Mouse (Mus musculus) midbrain, embryonic 11.5 days (tissue): ENCODE measurements around the gene Anp32e. TPM values are rescaled to one million over a fixed set of nuclear protein-coding genes. Genes with fewer than 3 reads are reported as not detected.

Source experiments
- ATAC-seq: fragments of 200-750 bp; cut with Nextera tagmentation; 2 replicates; pipeline ENCODE4 v1.8.0; 2017; ENCODE audit warnings: moderate TSS enrichment, moderate library complexity; ENCODE audit not compliant: low FRiP score
- DNase-seq: peaks from one replicate; pipeline ENCODE4 v3.0.0; 2015; ENCODE audit warnings: low spot score; ENCODE audit errors: missing footprints
- H3K27ac ChIP-seq: fragments of 300-500 bp; sonication (generic); 2 replicates; pipeline ENCODE4 v1.5.1; 2014; ENCODE audit warnings: low read depth, low read length
- H3K27me3 ChIP-seq: fragments of 300-500 bp; sonication (generic); 2 replicates; pipeline ENCODE4 v1.6.1; 2014; ENCODE audit warnings: mild to moderate bottlenecking, low read length, moderate library complexity, mixed read lengths; ENCODE audit not compliant: control insufficient read depth, insufficient read depth
- H3K36me3 ChIP-seq: fragments of 300-500 bp; sonication (generic); 2 replicates; pipeline ENCODE4 v1.6.1; 2014; ENCODE audit warnings: mild to moderate bottlenecking, low read length, moderate library complexity, mixed read lengths; ENCODE audit not compliant: control insufficient read depth, insufficient read depth
- H3K4me1 ChIP-seq: fragments of 300-500 bp; sonication (generic); 2 replicates; pipeline ENCODE4 v1.6.1; 2014; ENCODE audit warnings: low read length; ENCODE audit not compliant: control insufficient read depth, insufficient read depth
- H3K4me2 ChIP-seq: fragments of 300-500 bp; sonication (generic); 2 replicates; pipeline ENCODE4 v1.6.1; 2014; ENCODE audit warnings: mild to moderate bottlenecking, moderate library complexity
- H3K4me3 ChIP-seq: fragments of 300-500 bp; sonication (generic); 2 replicates; pipeline ENCODE4 v1.5.1; 2014; ENCODE audit warnings: low read depth, low read length
- H3K9ac ChIP-seq: fragments of 300-500 bp; sonication (generic); 2 replicates; pipeline ENCODE4 v1.6.1; 2014; ENCODE audit warnings: low read length
- H3K9me3 ChIP-seq: fragments of 300-500 bp; sonication (generic); 2 replicates; pipeline ENCODE4 v1.6.1; 2016; ENCODE audit warnings: low read length; ENCODE audit not compliant: control insufficient read depth
- WGBS: fragments of 180-500 bp; shearing (Covaris S2); extraction: QIAGEN DNeasy Blood & Tissue Kit; methylation state at CpG from one replicate; pipeline ENCODE4 v1.1.7; 2014; 5-methylcytosine and 5-hydroxymethylcytosine counted together
- polyA plus RNA-seq: library from polyadenylated mRNA; unstranded; fragments of >200 nt; fragmentation: Nextera tagmentation; extraction: Ambion mirVana; gene quantifications from 2 replicates; pipeline ENCODE4 v1.2.1, GENCODE M21; 2014

Gene Anp32e
- polyA plus RNA-seq, 1 experiment from 2014 or later, result 149 TPM

GRCm38 (mm10) chr3:95986001-95986622 is 57.1 kb downstream of the Anp32e start:
- Histone ChIP-seq H3K27ac (peak overlapping the region; percentile 42; the same call in 1 of the 2 replicates), H3K9me3 (no peaks in the 10 kb centered on the region; the same call in 1 of the 2 replicates), H3K4me2 (peak overlapping the region; percentile 43), H3K9ac (peak overlapping the region; percentile 56), H3K4me3 (peak overlapping the region; percentile 6; the same call in 1 of the 2 replicates), H3K27me3 (no peaks in the 10 kb centered on the region), H3K36me3 (peaks cover 25% of the 10 kb centered on the region), H3K4me1 (peaks cover 18% of the 10 kb centered on the region)
- peak; percentile 57; the same call in 1 of the 2 replicates for ATAC-seq
- 2% methylated on average over 21 of the region's 21 CpGs for WGBS
- peak; percentile 93 for DNase-seq

- H3K9ac ChIP-seq, result no peak overlapping the region
- no peak overlapping the region for H3K4me3 ChIP-seq
- DNase-seq, result no peak
- 69% methylated on average over 4 of the region's 4 CpGs for WGBS
- peaks cover 32% of the 10 kb centered on the region for H3K36me3 ChIP-seq
- ATAC-seq, result no peak
- peaks cover 18% of the 10 kb centered on the region for H3K4me1 ChIP-seq
- H3K27ac ChIP-seq, result no peak overlapping the region
- no peaks in the 10 kb centered on the region; the same call in 1 of the 2 replicates for H3K9me3 ChIP-seq
- H3K27me3 ChIP-seq, result no peaks in the 10 kb centered on the region
- no peak overlapping the region for H3K4me2 ChIP-seq
Measured at GRCm38 (mm10) chr3:95986984-95987383, 57.9 kb downstream of the Anp32e start.

GRCm38 (mm10) chr3:95987386-95988110 is 58.5 kb downstream of the Anp32e start:
- peaks cover 18% of the 10 kb centered on the region for H3K4me1 ChIP-seq
- ATAC-seq (no peak), DNase-seq (no peak)
- no peak overlapping the region for H3K27ac ChIP-seq
- no peaks in the 10 kb centered on the region; the same call in 1 of the 2 replicates for H3K9me3 ChIP-seq
- WGBS, result 78% methylated on average over 6 of the region's 6 CpGs
- no peak overlapping the region for H3K4me3 ChIP-seq
- no peak overlapping the region for H3K4me2 ChIP-seq
- no peak overlapping the region for H3K9ac ChIP-seq
- H3K27me3 ChIP-seq, result no peaks in the 10 kb centered on the region
- peaks cover 36% of the 10 kb centered on the region for H3K36me3 ChIP-seq

DNA sequence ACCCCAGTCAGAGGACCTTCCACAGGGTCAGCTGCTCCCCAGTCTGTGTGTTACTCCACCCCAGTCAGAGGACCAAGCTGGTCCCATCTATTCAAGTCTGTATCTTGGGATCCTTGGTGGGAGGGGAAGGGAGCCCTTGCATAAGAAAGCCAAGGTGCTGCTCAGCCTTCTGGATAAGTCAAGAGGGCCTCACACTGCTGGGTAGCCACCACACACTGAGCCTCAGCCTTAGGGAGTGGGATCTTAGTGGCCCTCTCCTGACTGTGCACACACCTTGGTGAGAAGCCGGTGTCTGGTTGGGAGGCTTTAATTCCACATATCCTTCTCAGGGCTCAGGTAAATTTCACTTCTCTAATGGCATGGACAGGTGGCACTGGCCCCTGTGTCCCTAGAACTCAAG is 59.1 kb downstream of the Anp32e start:
- ATAC-seq (no peak), DNase-seq (no peak)
- WGBS, result 91% methylated on average over 1 of the region's 1 CpGs
- Histone ChIP-seq H3K27ac (no peak overlapping the region), H3K4me1 (peaks cover 22% of the 10 kb centered on the region), H3K36me3 (peaks cover 36% of the 10 kb centered on the region), H3K27me3 (no peaks in the 10 kb centered on the region), H3K4me2 (no peak overlapping the region), H3K9me3 (no peaks in the 10 kb centered on the region; the same call in 1 of the 2 replicates), H3K4me3 (no peak overlapping the region), H3K9ac (no peak overlapping the region)

- WGBS, result 67% methylated on average over 10 of the region's 10 CpGs
- Histone ChIP-seq H3K4me2 (no peak overlapping the region), H3K27ac (no peak overlapping the region), H3K9ac (no peak overlapping the region), H3K27me3 (no peaks in the 10 kb centered on the region), H3K4me3 (no peak overlapping the region), H3K9me3 (no peaks in the 10 kb centered on the region; the same call in 1 of the 2 replicates), H3K36me3 (peaks cover 36% of the 10 kb centered on the region), H3K4me1 (peaks cover 30% of the 10 kb centered on the region)
- no peak for DNase-seq
- no peak for ATAC-seq
Measured at GRCm38 (mm10) chr3:95988969-95989368, 59.9 kb downstream of the Anp32e start.

- Histone ChIP-seq H3K4me3 (no peak overlapping the region), H3K36me3 (peaks cover 36% of the 10 kb centered on the region), H3K9ac (no peak overlapping the region), H3K4me2 (no peak overlapping the region), H3K27me3 (no peaks in the 10 kb centered on the region), H3K9me3 (no peaks in the 10 kb centered on the region), H3K4me1 (peaks cover 28% of the 10 kb centered on the region), H3K27ac (no peak overlapping the region)
- ATAC-seq (no peak), DNase-seq (no peak)
- 89% methylated on average over 12 of the region's 12 CpGs for WGBS
Measured at GRCm38 (mm10) chr3:95990413-95990941, 61.4 kb downstream of the Anp32e start.

DNA sequence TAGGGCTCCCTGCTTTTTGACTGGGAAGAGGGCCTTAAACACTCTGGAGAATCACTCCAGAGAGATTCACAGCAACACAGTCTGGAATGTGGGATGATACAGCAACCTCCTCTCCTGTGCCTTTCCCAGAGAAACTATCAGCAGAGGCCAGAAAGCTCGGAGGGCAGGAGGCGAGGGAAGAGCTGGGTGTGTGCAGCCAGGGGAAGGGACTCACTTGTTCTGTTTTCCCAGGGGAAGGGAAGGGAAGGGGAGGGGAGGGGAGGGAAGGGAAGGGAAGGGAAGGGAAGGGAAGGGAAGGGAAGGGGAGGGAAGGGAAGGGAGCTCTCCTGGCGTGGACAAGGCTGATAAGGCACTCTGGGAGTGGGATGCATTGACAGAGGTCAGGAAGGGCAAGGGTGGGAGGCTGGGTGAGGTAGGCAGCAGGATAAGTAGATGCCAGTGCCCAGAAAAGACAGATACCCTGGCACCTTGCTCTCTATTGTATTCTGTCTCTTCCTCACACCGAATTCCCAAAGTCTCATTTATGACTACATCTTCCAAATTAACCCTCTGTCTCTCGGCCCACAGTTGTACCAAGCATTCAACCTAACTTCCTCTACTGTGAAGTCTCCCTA is 64.1 kb downstream of the Anp32e start:
- Histone ChIP-seq H3K4me2 (peak overlapping the region; percentile 80), H3K9me3 (no peaks in the 10 kb centered on the region), H3K9ac (peak overlapping the region; percentile 99), H3K27me3 (no peaks in the 10 kb centered on the region), H3K4me3 (peak overlapping the region; percentile 88; the same call in 1 of the 2 replicates), H3K4me1 (peaks cover 29% of the 10 kb centered on the region), H3K36me3 (peaks cover 34% of the 10 kb centered on the region), H3K27ac (no peak overlapping the region)
- no peak for DNase-seq
- ATAC-seq, result no peak
- 59% methylated on average over 5 of the region's 5 CpGs for WGBS

DNA sequence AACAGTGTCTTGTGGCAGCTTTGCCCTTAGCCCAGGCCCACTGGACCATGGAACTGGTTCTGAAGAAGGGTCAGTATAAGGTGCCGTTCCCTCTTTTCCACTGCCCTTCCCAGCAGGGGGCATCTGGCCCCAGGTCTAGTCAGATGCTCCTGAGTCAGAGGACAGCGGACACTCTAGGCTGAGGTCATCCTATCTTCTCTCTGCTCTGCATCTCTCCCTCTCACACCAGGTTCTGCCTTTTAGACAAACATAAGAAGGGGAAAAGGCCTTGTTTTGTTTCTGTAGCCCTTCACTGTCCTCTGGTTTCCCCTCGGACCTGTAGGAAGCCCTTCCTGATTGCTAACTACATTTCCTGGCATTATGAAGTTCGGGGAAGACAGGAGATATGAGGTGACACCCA is 64.8 kb downstream of the Anp32e start:
- DNase-seq (no peak), ATAC-seq (no peak)
- peaks cover 30% of the 10 kb centered on the region for H3K36me3 ChIP-seq
- H3K4me2 ChIP-seq, result peak overlapping the region; percentile 80
- H3K27me3 ChIP-seq, result no peaks in the 10 kb centered on the region
- H3K9ac ChIP-seq, result peak overlapping the region; percentile 99
- H3K9me3 ChIP-seq, result no peaks in the 10 kb centered on the region
- no peak overlapping the region for H3K27ac ChIP-seq
- WGBS, result 42% methylated on average over 4 of the region's 4 CpGs
- peak overlapping the region; percentile 88 for H3K4me3 ChIP-seq
- H3K4me1 ChIP-seq, result peaks cover 29% of the 10 kb centered on the region
